Mouse (Mus musculus): ENCODE data around the gene Lrrc20. TPM values are rescaled to one million over a fixed set of nuclear protein-coding genes. Genes with fewer than 3 reads are reported as not detected.

The Lrrc20 gene
- polyA plus RNA-seq, 1 experiment from 2014 or later: 13.0 TPM

- peaks cover 62% of the 10 kb centered on the region for H3K4me1 ChIP-seq
- peak overlapping the region; percentile 87 for H3K27ac ChIP-seq (replicated peaks)
- 68% methylated on average over 3 of the region's 3 CpGs for WGBS
- H3K4me3 ChIP-seq: peak overlapping the region; percentile 21; the same call in 1 of the 2 replicates
- H3K36me3 ChIP-seq (replicated peaks): peaks cover 8% of the 10 kb centered on the region; the same call in 1 of the 2 replicates
- DNase-seq (ENCODE audit: low spot score): peak; percentile 57
- no peaks in the 10 kb centered on the region for H3K27me3 ChIP-seq (replicated peaks; ENCODE audit: low read depth, poor library complexity, severe bottlenecking)
- H3K9me3 ChIP-seq: no peaks in the 10 kb centered on the region
Measured at GRCm38 (mm10) chr10:61534371-61535101, 58.9 kb downstream of the Lrrc20 start.

- no peak overlapping the region for H3K4me3 ChIP-seq
- peaks cover 3% of the 10 kb centered on the region; the same call in 1 of the 2 replicates for H3K36me3 ChIP-seq (replicated peaks)
- peaks cover 66% of the 10 kb centered on the region for H3K4me1 ChIP-seq
- peak overlapping the region; percentile 87 for H3K27ac ChIP-seq (replicated peaks)
- 83% methylated on average over 4 of the region's 4 CpGs for WGBS
- no peak for DNase-seq (ENCODE audit: low spot score)
- no peaks in the 10 kb centered on the region for H3K27me3 ChIP-seq (replicated peaks; ENCODE audit: low read depth, poor library complexity, severe bottlenecking)
- H3K9me3 ChIP-seq: no peaks in the 10 kb centered on the region
Measured at GRCm38 (mm10) chr10:61535441-61535840, 59.8 kb downstream of the Lrrc20 start.

- Histone ChIP-seq H3K27me3 (replicated peaks; ENCODE audit: low read depth, poor library complexity, severe bottlenecking) (no peaks in the 10 kb centered on the region), H3K9me3 (no peaks in the 10 kb centered on the region), H3K4me3 (no peak overlapping the region), H3K27ac (replicated peaks) (peak overlapping the region; percentile 87), H3K36me3 (replicated peaks) (peaks cover 3% of the 10 kb centered on the region; the same call in 1 of the 2 replicates), H3K4me1 (peaks cover 66% of the 10 kb centered on the region)
- DNase-seq (ENCODE audit: low spot score): peak; percentile 40
- 52% methylated on average over 20 of the region's 20 CpGs for WGBS
Measured at GRCm38 (mm10) chr10:61536130-61537035, 60.8 kb downstream of the Lrrc20 start.

GRCm38 (mm10) chr10:61537036-61537380 lies 61.4 kb downstream of the Lrrc20 start:
- H3K4me3 ChIP-seq: no peak overlapping the region
- H3K4me1 ChIP-seq: peaks cover 66% of the 10 kb centered on the region
- no peaks in the 10 kb centered on the region for H3K27me3 ChIP-seq (replicated peaks; ENCODE audit: low read depth, poor library complexity, severe bottlenecking)
- peaks cover 3% of the 10 kb centered on the region; the same call in 1 of the 2 replicates for H3K36me3 ChIP-seq (replicated peaks)
- no peak for DNase-seq (ENCODE audit: low spot score)
- WGBS: 86% methylated on average over 5 of the region's 5 CpGs
- no peaks in the 10 kb centered on the region for H3K9me3 ChIP-seq
- no peak overlapping the region for H3K27ac ChIP-seq (replicated peaks)

- Histone ChIP-seq H3K4me3 (no peak overlapping the region), H3K27ac (replicated peaks) (no peak overlapping the region), H3K9me3 (no peaks in the 10 kb centered on the region), H3K36me3 (replicated peaks) (peaks cover 3% of the 10 kb centered on the region; the same call in 1 of the 2 replicates), H3K4me1 (peaks cover 63% of the 10 kb centered on the region), H3K27me3 (replicated peaks; ENCODE audit: low read depth, poor library complexity, severe bottlenecking) (no peaks in the 10 kb centered on the region)
- WGBS: 32% methylated on average over 4 of the region's 4 CpGs
- DNase-seq (ENCODE audit: low spot score): no peak
Measured at GRCm38 (mm10) chr10:61538446-61538845, 62.8 kb downstream of the Lrrc20 start.

GRCm38 (mm10) chr10:61544127-61544862 lies 68.7 kb downstream of the Lrrc20 start:
- Histone ChIP-seq H3K4me3 (no peak overlapping the region), H3K4me1 (peaks cover 31% of the 10 kb centered on the region), H3K9me3 (no peaks in the 10 kb centered on the region), H3K36me3 (replicated peaks) (no peaks in the 10 kb centered on the region), H3K27ac (replicated peaks) (no peak overlapping the region), H3K27me3 (replicated peaks; ENCODE audit: low read depth, poor library complexity, severe bottlenecking) (no peaks in the 10 kb centered on the region)
- DNase-seq (ENCODE audit: low spot score): no peak
- WGBS: 60% methylated on average over 12 of the region's 12 CpGs

- H3K36me3 ChIP-seq (replicated peaks): no peaks in the 10 kb centered on the region
- H3K4me1 ChIP-seq: peaks cover 34% of the 10 kb centered on the region
- 78% methylated on average over 9 of the region's 9 CpGs for WGBS
- no peak for DNase-seq (ENCODE audit: low spot score)
- no peak overlapping the region for H3K4me3 ChIP-seq
- no peak overlapping the region for H3K27ac ChIP-seq (replicated peaks)
- H3K27me3 ChIP-seq (replicated peaks; ENCODE audit: low read depth, poor library complexity, severe bottlenecking): no peaks in the 10 kb centered on the region
- H3K9me3 ChIP-seq: no peaks in the 10 kb centered on the region
Measured at GRCm38 (mm10) chr10:61544863-61545240, 69.3 kb downstream of the Lrrc20 start.

GRCm38 (mm10) chr10:61550106-61550505 lies 74.5 kb downstream of the Lrrc20 start:
- Histone ChIP-seq H3K4me3 (no peak overlapping the region), H3K36me3 (replicated peaks) (no peaks in the 10 kb centered on the region; the same call in 1 of the 2 replicates), H3K27me3 (replicated peaks; ENCODE audit: low read depth, poor library complexity, severe bottlenecking) (no peaks in the 10 kb centered on the region), H3K9me3 (no peaks in the 10 kb centered on the region), H3K4me1 (peaks cover 8% of the 10 kb centered on the region), H3K27ac (replicated peaks) (no peak overlapping the region)
- WGBS: 85% methylated on average over 8 of the region's 8 CpGs
- no peak for DNase-seq (ENCODE audit: low spot score)

- H3K27ac ChIP-seq (replicated peaks): no peak overlapping the region
- 87% methylated on average over 6 of the region's 6 CpGs for WGBS
Measured at GRCm38 (mm10) chr10:61555155-61555554, 79.6 kb downstream of the Lrrc20 start.

GRCm38 (mm10) chr10:61558631-61559030 lies 83.0 kb downstream of the Lrrc20 start:
- DNase-seq (ENCODE audit: low spot score): no peak
- 76% methylated on average over 2 of the region's 2 CpGs for WGBS
- H3K4me3 ChIP-seq: no peak overlapping the region
- H3K27me3 ChIP-seq (replicated peaks; ENCODE audit: low read depth, poor library complexity, severe bottlenecking): no peaks in the 10 kb centered on the region
- H3K9me3 ChIP-seq: 0 out of 2 replicates have a peak, but pooled peaks cover 4% of the 10 kb centered on the region
- H3K4me1 ChIP-seq: no peaks in the 10 kb centered on the region
- H3K36me3 ChIP-seq (replicated peaks): peaks cover 15% of the 10 kb centered on the region
- H3K27ac ChIP-seq (replicated peaks): no peak overlapping the region

More at GRCm38 (mm10) chr10:61555155-61555554, 79.6 kb downstream of the Lrrc20 start:
- Histone ChIP-seq H3K27me3 (replicated peaks; ENCODE audit: low read depth, poor library complexity, severe bottlenecking) (no peaks in the 10 kb centered on the region), H3K36me3 (replicated peaks) (peaks cover 11% of the 10 kb centered on the region), H3K4me3 (no peak overlapping the region), H3K4me1 (no peaks in the 10 kb centered on the region), H3K9me3 (0 out of 2 replicates have a peak, but pooled peaks cover under 1% of the 10 kb centered on the region)
- no peak for DNase-seq (ENCODE audit: low spot score)

GRCm38 (mm10) chr10:61559544-61559943 lies 83.9 kb downstream of the Lrrc20 start:
- peaks cover 15% of the 10 kb centered on the region for H3K36me3 ChIP-seq (replicated peaks)

GRCm38 (mm10) chr10:61563550-61563949 lies 87.9 kb downstream of the Lrrc20 start:
- H3K9me3 ChIP-seq: 0 out of 2 replicates have a peak, but pooled peaks cover 4% of the 10 kb centered on the region
- H3K27ac ChIP-seq (replicated peaks): no peak overlapping the region
- WGBS: 85% methylated on average over 9 of the region's 9 CpGs

More at GRCm38 (mm10) chr10:61559544-61559943, 83.9 kb downstream of the Lrrc20 start:
- Histone ChIP-seq H3K27ac (replicated peaks) (no peak overlapping the region), H3K4me3 (no peak overlapping the region), H3K27me3 (replicated peaks; ENCODE audit: low read depth, poor library complexity, severe bottlenecking) (no peaks in the 10 kb centered on the region), H3K9me3 (0 out of 2 replicates have a peak, but pooled peaks cover 4% of the 10 kb centered on the region), H3K4me1 (no peaks in the 10 kb centered on the region)
- DNase-seq (ENCODE audit: low spot score): no peak

More at GRCm38 (mm10) chr10:61563550-61563949, 87.9 kb downstream of the Lrrc20 start:
- H3K4me3 ChIP-seq: no peak overlapping the region
- peaks cover 9% of the 10 kb centered on the region for H3K36me3 ChIP-seq (replicated peaks)
- H3K4me1 ChIP-seq: no peaks in the 10 kb centered on the region
- H3K27me3 ChIP-seq (replicated peaks; ENCODE audit: low read depth, poor library complexity, severe bottlenecking): no peaks in the 10 kb centered on the region
- DNase-seq (ENCODE audit: low spot score): no peak

Data from embryonic facial prominence, embryonic 10.5 days (tissue).